In the genomic region with DNA sequence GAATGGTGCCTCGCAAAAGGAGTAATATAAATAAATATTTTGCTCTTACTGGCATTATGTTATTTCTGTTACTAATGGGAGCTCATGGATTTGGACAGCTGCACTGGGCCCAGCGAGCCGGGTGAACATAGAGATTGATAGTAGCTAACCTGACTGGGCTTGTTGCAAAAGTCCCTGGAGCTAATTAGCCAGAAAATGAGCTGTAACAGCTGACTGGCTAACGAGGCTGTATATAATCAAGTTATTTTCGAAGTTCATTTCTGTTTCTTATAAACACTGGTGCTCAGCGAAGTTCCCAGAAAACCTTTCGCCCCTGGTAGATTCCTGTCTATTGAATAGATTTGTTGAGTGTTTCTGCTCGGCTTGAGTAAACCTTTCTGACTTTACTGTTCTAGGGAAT, we compare ENCODE assay signal across 10 mouse cellular contexts. TPM values are rescaled to one million over a fixed set of nuclear protein-coding genes. Genes with fewer than 3 reads are reported as not detected.
A peak's percentile ranks its signal among the peaks of the same experiment; 100 is the strongest.
DNase-seq lines count a peak whose midpoint lies in the region; ATAC-seq and TF ChIP-seq lines count a peak whose summit lies in the region.
"Had no signal": no experiment of that assay in that cellular context is flagged by ENCODE, and none has a peak within 500 bp of the region (broad histone marks: within the 10 kb centered on the region; RNA-seq: fewer than 3 reads in every experiment).

No protein-coding gene starts in this region.

- H3K4me1 ChIP-seq in heart, embryonic 12.5 days (replicated peaks) = peaks cover 14% of the 10 kb centered on the region
- peaks cover 21% of the 10 kb centered on the region for H3K4me1 ChIP-seq in midbrain, embryonic 13.5 days (replicated peaks)
- H3K4me1 ChIP-seq in midbrain, embryonic 10.5 days = peaks cover 21% of the 10 kb centered on the region
- peaks cover 13% of the 10 kb centered on the region; the same call in 1 of the 2 replicates for H3K4me1 ChIP-seq in kidney, postnatal 0 days (replicated peaks; ENCODE audit: insufficient read depth, low read length)
- H3K4me1 ChIP-seq in stomach, postnatal 0 days (replicated peaks; ENCODE audit: control insufficient read depth, insufficient read depth) = no peaks in the 10 kb centered on the region; the same call in 1 of the 2 replicates

- H3K4me2 ChIP-seq in heart, embryonic 12.5 days = peak overlapping the region; percentile 45
- peak overlapping the region; percentile 23; the same call in 1 of the 2 replicates for H3K4me2 ChIP-seq in midbrain, embryonic 13.5 days (replicated peaks)
- H3K4me2 ChIP-seq in kidney, postnatal 0 days (ENCODE audit: low read length) = peak overlapping the region; percentile 40
- peak overlapping the region; percentile 46; the same call in 1 of the 2 replicates for H3K4me2 ChIP-seq in stomach, postnatal 0 days (replicated peaks; ENCODE audit: low read depth)

- H3K27me3 ChIP-seq in heart, embryonic 12.5 days (replicated peaks) = no peaks in the 10 kb centered on the region
- no peaks in the 10 kb centered on the region for H3K27me3 ChIP-seq in midbrain, embryonic 13.5 days
- H3K27me3 ChIP-seq in midbrain, embryonic 10.5 days (ENCODE audit: low read depth, poor library complexity, severe bottlenecking) = no peaks in the 10 kb centered on the region
- no peaks in the 10 kb centered on the region for H3K27me3 ChIP-seq in kidney, postnatal 0 days (ENCODE audit: insufficient read depth, low read length)
- no peaks in the 10 kb centered on the region for H3K27me3 ChIP-seq in stomach, postnatal 0 days (ENCODE audit: control insufficient read depth, insufficient read depth, low read length)
- H3K27me3 ChIP-seq: megakaryocyte, embryonic 14.5 days had no signal

- no peak for TF ChIP-seq CTCF in kidney, postnatal 0 days (IDR thresholded peaks at IDR 0.05; ENCODE audit: low read depth)
- TF ChIP-seq CTCF in stomach, postnatal 0 days (IDR thresholded peaks at IDR 0.05; ENCODE audit: low read depth) = no peak

- H3K9me3 ChIP-seq in heart, embryonic 12.5 days (replicated peaks) = no peaks in the 10 kb centered on the region
- no peaks in the 10 kb centered on the region for H3K9me3 ChIP-seq in midbrain, embryonic 13.5 days
- no peaks in the 10 kb centered on the region for H3K9me3 ChIP-seq in midbrain, embryonic 10.5 days (replicated peaks)
- H3K9me3 ChIP-seq in kidney, postnatal 0 days (replicated peaks; ENCODE audit: low read length) = no peaks in the 10 kb centered on the region
- no peaks in the 10 kb centered on the region for H3K9me3 ChIP-seq in stomach, postnatal 0 days (ENCODE audit: control insufficient read depth, low read length)
- H3K9me3 ChIP-seq: megakaryocyte, embryonic 14.5 days had no signal

- H3K4me3 ChIP-seq in heart, embryonic 12.5 days = no peak overlapping the region
- no peak overlapping the region for H3K4me3 ChIP-seq in midbrain, embryonic 13.5 days (replicated peaks)
- no peak overlapping the region for H3K4me3 ChIP-seq in midbrain, embryonic 10.5 days
- H3K4me3 ChIP-seq in kidney, postnatal 0 days (replicated peaks; ENCODE audit: low read depth, low read length) = no peak overlapping the region
- H3K4me3 ChIP-seq in stomach, postnatal 0 days (ENCODE audit: low read depth, low read length) = no peak overlapping the region
- H3K4me3 ChIP-seq: megakaryocyte, embryonic 14.5 days had no signal

- no peak for DNase-seq in heart, adult 8-10 months (ENCODE audit: low spot score)
- DNase-seq in midbrain, embryonic 10.5 days (ENCODE audit: low spot score) = no peak
- peak; percentile 57 for DNase-seq in kidney, postnatal 0 days (ENCODE audit: low spot score)
- no peak for DNase-seq in stomach, postnatal 0 days (ENCODE audit: low spot score)
- DNase-seq in spleen, adult 18-20 months = no peak
- DNase-seq in gastrocnemius, postnatal 4 days (ENCODE audit: low spot score in 2 of 2) = no peak
- DNase-seq: thymus, adult 18-20 months had no signal

- no peak for ATAC-seq in heart, embryonic 12.5 days (ENCODE audit: insufficient number of reproducible peaks, low FRiP score)
- ATAC-seq in midbrain, embryonic 13.5 days = no peak
- no peak for ATAC-seq in kidney, postnatal 0 days (replicated peaks; ENCODE audit: low FRiP score, low read depth)
- ATAC-seq in stomach, postnatal 0 days (ENCODE audit: low FRiP score, low TSS enrichment) = 0 out of 2 replicates have a peak, but pooled peaks have one; percentile 5

- no peak for TF ChIP-seq EP300 in stomach, postnatal 0 days (optimal IDR thresholded peaks at IDR 0.05)

- peak overlapping the region; percentile 37; the same call in 1 of the 2 replicates for H3K27ac ChIP-seq in heart, embryonic 12.5 days (ENCODE audit: poor library complexity, severe bottlenecking)
- no peak overlapping the region for H3K27ac ChIP-seq in midbrain, embryonic 13.5 days
- H3K27ac ChIP-seq in midbrain, embryonic 10.5 days (replicated peaks) = no peak overlapping the region
- peak overlapping the region; percentile 82 for H3K27ac ChIP-seq in kidney, postnatal 0 days
- H3K27ac ChIP-seq in stomach, postnatal 0 days (replicated peaks) = no peak overlapping the region; the same call in 1 of the 2 replicates

- H3K9ac ChIP-seq in heart, embryonic 12.5 days = no peak overlapping the region
- no peak overlapping the region for H3K9ac ChIP-seq in midbrain, embryonic 13.5 days (replicated peaks)
- H3K9ac ChIP-seq in kidney, postnatal 0 days (ENCODE audit: low read depth, low read length) = no peak overlapping the region
- no peak overlapping the region for H3K9ac ChIP-seq in stomach, postnatal 0 days (ENCODE audit: low read length)

- WGBS in heart, embryonic 12.5 days = 79% methylated on average over 8 of the region's 8 CpGs
- WGBS in midbrain, embryonic 13.5 days = 84% methylated on average over 8 of the region's 8 CpGs
- WGBS in midbrain, embryonic 10.5 days = 87% methylated on average over 8 of the region's 8 CpGs
- 28% methylated on average over 8 of the region's 8 CpGs for WGBS in kidney, postnatal 0 days
- 60% methylated on average over 8 of the region's 8 CpGs for WGBS in stomach, postnatal 0 days

- peaks cover 7% of the 10 kb centered on the region; the same call in 1 of the 2 replicates for H3K36me3 ChIP-seq in heart, embryonic 12.5 days
- no peaks in the 10 kb centered on the region for H3K36me3 ChIP-seq in midbrain, embryonic 13.5 days
- no peaks in the 10 kb centered on the region for H3K36me3 ChIP-seq in midbrain, embryonic 10.5 days
- H3K36me3 ChIP-seq in kidney, postnatal 0 days (ENCODE audit: insufficient read depth, low read length) = no peaks in the 10 kb centered on the region
- H3K36me3 ChIP-seq in stomach, postnatal 0 days (ENCODE audit: control insufficient read depth, insufficient read depth, low read length) = peaks cover 4% of the 10 kb centered on the region; the same call in 1 of the 2 replicates

RNA-seq across cellular contexts. Expression of a gene that starts 0.9 kb away (rescaled TPM):
- polyA plus RNA-seq in heart, embryonic 12.5 days (2016; fragmentation: Nextera tagmentation; extraction: Ambion mirVana) = 0.23 and 1.0 TPM in 2 replicates
- total RNA-seq in heart, adult 8-10 months (2022) = under 1 TPM in 2 of 4 experiments, not detected in 2; 0.24 to 0.25 TPM
- 0.17 and 0.18 TPM in 2 replicates for polyA plus RNA-seq in midbrain, embryonic 13.5 days (2015; fragmentation: Nextera tagmentation; extraction: Ambion mirVana)
- 0.21 and 0.25 TPM in 2 replicates for polyA plus RNA-seq in midbrain, embryonic 10.5 days (2016; fragmentation: Nextera tagmentation; extraction: Ambion mirVana)
- 3.9 and 4.1 TPM in 2 replicates for polyA plus RNA-seq in kidney, postnatal 0 days (2015; fragmentation: Nextera tagmentation; extraction: Ambion mirVana)
- polyA plus RNA-seq in stomach, postnatal 0 days (2015; fragmentation: Nextera tagmentation; extraction: Ambion mirVana) = 0.58 and 0.59 TPM in 2 replicates
- total RNA-seq in gastrocnemius, postnatal 4 days (2021) = under 1 TPM; 0.10 to 0.44 TPM

RNA-seq across cellular contexts. Expression of a gene that starts 19.2 kb away (rescaled TPM):
- polyA plus RNA-seq in heart, embryonic 12.5 days (2016; fragmentation: Nextera tagmentation; extraction: Ambion mirVana) = 24.2 and 27.1 TPM in 2 replicates
- total RNA-seq in heart, adult 8-10 months (2022) = 1 to 10 TPM; 6.5 to 8.1 (median 7.3) TPM
- polyA plus RNA-seq in midbrain, embryonic 13.5 days (2015; fragmentation: Nextera tagmentation; extraction: Ambion mirVana) = 5.6 and 5.7 TPM in 2 replicates
- polyA plus RNA-seq in midbrain, embryonic 10.5 days (2016; fragmentation: Nextera tagmentation; extraction: Ambion mirVana) = 9.4 and 10.6 TPM in 2 replicates
- polyA plus RNA-seq in kidney, postnatal 0 days (2015; fragmentation: Nextera tagmentation; extraction: Ambion mirVana) = 28.6 and 31.2 TPM in 2 replicates
- 17.1 and 18.0 TPM in 2 replicates for polyA plus RNA-seq in stomach, postnatal 0 days (2015; fragmentation: Nextera tagmentation; extraction: Ambion mirVana)
- total RNA-seq in gastrocnemius, postnatal 4 days (2021) = 10 to 100 TPM; 25.3 to 25.5 TPM

Comparison
In these comparisons a context has a peak if more than half of its experiments do, and no peak if none do; other contexts are left out.
1. H3K27ac ChIP-seq: peak in heart, embryonic 12.5 days (single experiment) and kidney, postnatal 0 days (single experiment); none in midbrain, embryonic 13.5 days (single experiment), midbrain, embryonic 10.5 days (single experiment) and stomach, postnatal 0 days (single experiment).
2. Peak in every context shown above with its lines, with median percentiles within 50 percentile points of each other: H3K4me2 ChIP-seq.